Comparison of ENCODE assay signal across 8 mouse cellular contexts in the genomic region with DNA sequence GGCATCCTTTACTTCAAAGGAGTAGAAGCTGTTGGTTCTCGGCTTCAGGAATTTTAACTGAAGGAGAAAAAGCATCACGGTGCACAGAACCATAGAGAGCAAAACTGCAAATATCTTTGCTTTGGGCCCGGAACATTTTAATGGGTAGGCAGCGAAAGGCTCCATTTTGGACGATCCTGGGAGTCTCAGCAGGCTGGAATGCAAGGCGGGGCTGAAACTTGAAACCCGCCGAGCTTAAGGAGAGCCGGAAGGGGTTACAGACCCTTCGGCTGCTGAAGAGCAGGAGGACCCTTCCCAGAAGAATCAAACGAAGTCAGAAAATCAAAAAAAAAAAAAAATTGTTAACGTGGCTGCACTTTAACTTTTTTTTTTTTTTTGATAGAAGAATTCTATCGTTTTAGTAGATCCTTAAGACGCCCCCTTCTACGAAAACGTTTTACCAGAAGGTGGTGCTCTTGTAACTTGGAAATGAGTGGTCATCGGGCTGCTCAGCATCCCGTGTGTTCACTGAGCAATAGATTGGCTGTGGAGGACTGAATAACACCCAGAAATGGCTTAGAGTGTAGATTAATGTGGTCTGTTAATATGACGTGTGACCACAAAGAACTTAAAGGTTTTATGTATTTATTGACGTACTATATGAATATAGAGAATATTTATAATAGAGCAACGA. TPM values are rescaled to one million over a fixed set of nuclear protein-coding genes. Genes with fewer than 3 reads are reported as not detected.
DNase-seq lines count a peak whose midpoint lies in the region; ATAC-seq and TF ChIP-seq lines count a peak whose summit lies in the region.

A gene (minus strand): TSS at position 200 of the 673 bp plus-strand sequence.

- peaks cover 18% of the 10 kb centered on the region for H3K36me3 ChIP-seq in limb, embryonic 14.5 days (ENCODE audit: control insufficient read depth, insufficient read depth, low read length)
- H3K36me3 ChIP-seq in midbrain, embryonic 14.5 days (ENCODE audit: control insufficient read depth, insufficient read depth, low read length): no peaks in the 10 kb centered on the region
- H3K36me3 ChIP-seq in stomach, embryonic 15.5 days: no peaks in the 10 kb centered on the region

- 4% methylated on average over 21 of the region's 21 CpGs for WGBS in limb, embryonic 14.5 days
- WGBS in midbrain, embryonic 14.5 days: 5% methylated on average over 21 of the region's 21 CpGs
- 3% methylated on average over 21 of the region's 21 CpGs for WGBS in stomach, embryonic 15.5 days

- H3K4me1 ChIP-seq in limb, embryonic 14.5 days (ENCODE audit: control insufficient read depth, insufficient read depth, low read length): peaks cover 10% of the 10 kb centered on the region
- H3K4me1 ChIP-seq in midbrain, embryonic 14.5 days (ENCODE audit: control insufficient read depth, insufficient read depth, low read length): peaks cover 2% of the 10 kb centered on the region; the same call in 1 of the 2 replicates
- no peaks in the 10 kb centered on the region for H3K4me1 ChIP-seq in stomach, embryonic 15.5 days

- peak; percentile 8 to 37 for DNase-seq in cerebellum, postnatal 25 days
- DNase-seq in cerebellum, adult 9-10 months: no peak
- DNase-seq in embryo, embryonic 11.5 days (ENCODE audit: low read depth, low spot score): peak; percentile 66
- DNase-seq in heart, adult 18-20 months: peak; percentile 63 to 75
- peak; percentile 39 for DNase-seq in kidney, adult 11 months
- peak; percentile 91 for DNase-seq in limb, embryonic 14.5 days (ENCODE audit: low spot score)
- DNase-seq in midbrain, embryonic 14.5 days: peak; percentile 86

- no peak for TF ChIP-seq POLR2A in limb, embryonic 14.5 days (IDR thresholded peaks at IDR 0.05; ENCODE audit: borderline replicate concordance, extremely low read depth, insufficient read depth, insufficient read length)

- peak within 1 kb of the TSS; percentile 87 for H3K27ac ChIP-seq in limb, embryonic 14.5 days (replicated peaks; ENCODE audit: low read depth, low read length)
- no peak within 1 kb of the TSS for H3K27ac ChIP-seq in midbrain, embryonic 14.5 days (replicated peaks; ENCODE audit: low read depth, low read length)
- H3K27ac ChIP-seq in stomach, embryonic 15.5 days: peak within 1 kb of the TSS; percentile 78

- H3K9me3 ChIP-seq in limb, embryonic 14.5 days (ENCODE audit: control insufficient read depth, low read length): no peaks in the 10 kb centered on the region
- H3K9me3 ChIP-seq in midbrain, embryonic 14.5 days (ENCODE audit: control insufficient read depth, low read length): no peaks in the 10 kb centered on the region
- no peaks in the 10 kb centered on the region for H3K9me3 ChIP-seq in stomach, embryonic 15.5 days

- H3K4me2 ChIP-seq in limb, embryonic 14.5 days (replicated peaks; ENCODE audit: low read depth, low read length, severe bottlenecking): peak within 1 kb of the TSS; percentile 59
- peak within 1 kb of the TSS; percentile 74 for H3K4me2 ChIP-seq in midbrain, embryonic 14.5 days (ENCODE audit: low read length)
- peak within 1 kb of the TSS; percentile 46 for H3K4me2 ChIP-seq in stomach, embryonic 15.5 days

- H3K9ac ChIP-seq in limb, embryonic 14.5 days (ENCODE audit: low read depth, low read length, severe bottlenecking): peak within 1 kb of the TSS; percentile 72
- H3K9ac ChIP-seq in midbrain, embryonic 14.5 days (replicated peaks; ENCODE audit: low read length): peak within 1 kb of the TSS; percentile 35; the same call in 1 of the 2 replicates
- H3K9ac ChIP-seq in stomach, embryonic 15.5 days: peak within 1 kb of the TSS; percentile 4; the same call in 1 of the 2 replicates

- peak; percentile 93 for ATAC-seq in limb, embryonic 14.5 days (ENCODE audit: low FRiP score, low read depth)
- peak; percentile 74; the same call in 1 of the 2 replicates for ATAC-seq in midbrain, embryonic 14.5 days (ENCODE audit: low FRiP score, low TSS enrichment)
- peak; percentile 88 for ATAC-seq in stomach, embryonic 15.5 days (ENCODE audit: insufficient read depth, low FRiP score, low read depth)

- H3K4me3 ChIP-seq in limb, embryonic 14.5 days (replicated peaks; ENCODE audit: low read length): peak within 1 kb of the TSS; percentile 65
- H3K4me3 ChIP-seq in midbrain, embryonic 14.5 days (replicated peaks; ENCODE audit: low read depth, low read length): peak within 1 kb of the TSS; percentile 46
- peak within 1 kb of the TSS; percentile 57 for H3K4me3 ChIP-seq in stomach, embryonic 15.5 days (replicated peaks)

- no peaks in the 10 kb centered on the region for H3K27me3 ChIP-seq in limb, embryonic 14.5 days (ENCODE audit: control insufficient read depth, insufficient read depth, low read length)
- H3K27me3 ChIP-seq in midbrain, embryonic 14.5 days (ENCODE audit: control insufficient read depth, insufficient read depth, low read length): no peaks in the 10 kb centered on the region
- H3K27me3 ChIP-seq in stomach, embryonic 15.5 days (replicated peaks): no peaks in the 10 kb centered on the region

RNA-seq across cellular contexts. Expression of the gene that starts here (rescaled TPM):
- total RNA-seq in heart, adult 18-20 months (2021): 10 to 100 TPM; 31.2 to 42.3 TPM
- polyA plus RNA-seq in limb, embryonic 14.5 days (2012; rRNA removed): 76.4 and 132 TPM in 2 replicates
- polyA plus RNA-seq in limb, embryonic 14.5 days (2014; fragmentation: Nextera tagmentation; extraction: Ambion mirVana): 218 and 220 TPM in 2 replicates
- 35.3 and 53.0 TPM in 2 replicates for polyA plus RNA-seq in midbrain, embryonic 14.5 days (2014; fragmentation: Nextera tagmentation; extraction: Ambion mirVana)
- 137 and 143 TPM in 2 replicates for polyA plus RNA-seq in stomach, embryonic 15.5 days (2015; fragmentation: Nextera tagmentation; extraction: Ambion mirVana)

Comparison
In these comparisons a context has a peak if more than half of its experiments do, and no peak if none do; other contexts are left out.
1. H3K9ac ChIP-seq: peak in every context shown above with its lines; median percentile 72 in limb, embryonic 14.5 days; 35 in midbrain, embryonic 14.5 days; 4 in stomach, embryonic 15.5 days.